Mouse (Mus musculus) lung, postnatal 0 days (tissue): ENCODE measurements at regions not wholly inside any gene's neighbourhood (a gene's known extent, or its start where the extent isn't known, plus 50 kb on each side); places are given as distances from the start of the nearest gene placed in this dataset.

Source experiments
- CTCF ChIP-seq: IDR thresholded peaks from 2 replicates; pipeline ENCODE4 v1.5.1; 2016; ENCODE audit warnings: antibody characterized with exemption, mild to moderate bottlenecking
- EP300 ChIP-seq: IDR thresholded peaks from 2 replicates; pipeline ENCODE4 v1.6.1; 2016; ENCODE audit warnings: antibody characterized with exemption, mild to moderate bottlenecking, control low read depth

DNA sequence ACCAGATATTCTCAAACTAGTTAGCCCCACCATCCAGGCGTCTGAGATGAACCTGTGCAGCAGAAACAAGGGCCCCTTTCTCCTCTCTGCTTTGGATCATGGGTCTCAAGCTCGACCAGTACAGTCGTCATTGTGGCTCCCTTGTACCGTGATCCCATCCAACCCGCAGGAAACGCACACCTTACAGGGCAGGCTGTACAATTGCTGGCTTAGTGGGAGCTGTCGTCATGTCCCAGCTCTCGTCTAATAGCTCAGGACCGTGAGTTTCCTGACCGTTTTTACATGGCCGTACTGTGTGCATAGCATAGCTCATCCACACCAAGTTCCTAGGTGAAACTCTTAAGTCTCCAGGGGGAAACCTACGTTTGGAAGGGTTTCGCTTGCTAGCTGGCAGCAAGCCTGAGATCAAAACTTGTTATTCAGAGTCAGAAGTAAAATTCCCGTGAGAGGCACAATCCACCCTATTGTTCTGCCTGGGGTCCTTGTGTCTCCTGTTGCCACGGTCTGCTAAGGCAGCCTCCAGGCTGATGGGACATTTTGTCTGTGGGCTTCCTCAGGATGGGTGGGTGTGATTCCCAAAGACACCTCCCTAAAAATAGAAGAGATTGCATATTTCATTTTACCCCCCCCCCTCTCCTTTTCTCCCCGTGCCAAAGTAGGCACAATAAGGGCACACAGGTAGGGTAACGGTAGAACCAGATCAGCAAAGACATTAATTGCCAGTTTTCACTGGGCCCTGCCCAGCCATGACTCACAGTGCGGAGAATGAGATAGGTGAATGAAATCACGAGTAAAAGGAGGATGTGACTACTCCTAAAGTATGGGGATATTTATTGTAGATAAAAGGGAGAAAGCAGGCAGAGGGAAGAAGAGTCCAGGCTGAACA is 68.2 kb upstream of the Rapgef5 start:
- no peak for TF ChIP-seq CTCF
- no peak for TF ChIP-seq EP300
